Mouse (Mus musculus) liver, embryonic 16.5 days (tissue): ENCODE measurements around the gene Bmp8b. TPM values are rescaled to one million over a fixed set of nuclear protein-coding genes. Genes with fewer than 3 reads are reported as not detected.
A peak's percentile ranks its signal among the peaks of the same experiment; 100 is the strongest.

Experiments
- ATAC-seq: fragments of 200-750 bp; cut with Nextera tagmentation; 2 replicates; pipeline ENCODE4 v1.8.0; 2017; ENCODE audit warnings: low read depth, mild to moderate bottlenecking, moderate number of reproducible peaks, moderate library complexity
- H3K27ac ChIP-seq: fragments of 300-500 bp; sonication (generic); 2 replicates; pipeline ENCODE4 v1.5.1; 2014; ENCODE audit warnings: mild to moderate bottlenecking, low read length
- H3K27me3 ChIP-seq: fragments of 300-500 bp; sonication (generic); 2 replicates; pipeline ENCODE4 v1.6.1; 2014; ENCODE audit warnings: low read depth, low read length, mixed read lengths; ENCODE audit not compliant: control insufficient read depth, insufficient read depth
- H3K36me3 ChIP-seq: fragments of 300-500 bp; sonication (generic); 2 replicates; pipeline ENCODE4 v1.6.1; 2014; ENCODE audit warnings: mild to moderate bottlenecking; ENCODE audit not compliant: control insufficient read depth, insufficient read depth
- H3K4me1 ChIP-seq: fragments of 300-500 bp; sonication (generic); 2 replicates; pipeline ENCODE4 v1.6.1; 2014; ENCODE audit warnings: low read depth, low read length, mixed read lengths; ENCODE audit not compliant: control insufficient read depth
- H3K4me2 ChIP-seq: fragments of 300-500 bp; sonication (generic); 2 replicates; pipeline ENCODE4 v1.6.1; 2014; ENCODE audit warnings: low read depth, low read length, mixed read lengths
- H3K4me3 ChIP-seq: fragments of 300-500 bp; sonication (generic); 2 replicates; pipeline ENCODE4 v1.5.1; 2014; ENCODE audit warnings: low read depth, mild to moderate bottlenecking, low read length
- H3K9ac ChIP-seq: fragments of 300-500 bp; sonication (generic); 2 replicates; pipeline ENCODE4 v1.6.1; 2014; ENCODE audit warnings: low read depth, low read length
- H3K9me3 ChIP-seq: fragments of 300-500 bp; sonication (generic); replicated peaks from 2 replicates; pipeline ENCODE4 v1.6.1; 2016; ENCODE audit warnings: low read length; ENCODE audit not compliant: control insufficient read depth
- WGBS: fragments of 180-500 bp; shearing (Covaris S2); extraction: QIAGEN DNeasy Blood & Tissue Kit; methylation state at CpG from one replicate; pipeline ENCODE4 v1.1.7; 2014; ENCODE audit not compliant: insufficient replicate concordance; 5-methylcytosine and 5-hydroxymethylcytosine counted together
- polyA plus RNA-seq: library from polyadenylated mRNA; unstranded; fragments of >200 nt; fragmentation: Nextera tagmentation; extraction: Ambion mirVana; gene quantifications from 2 replicates; pipeline ENCODE4 v1.2.1, GENCODE M21; 2015

Bmp8b gene
- polyA plus RNA-seq, 1 experiment from 2014 or later: 0.28 TPM

DNA sequence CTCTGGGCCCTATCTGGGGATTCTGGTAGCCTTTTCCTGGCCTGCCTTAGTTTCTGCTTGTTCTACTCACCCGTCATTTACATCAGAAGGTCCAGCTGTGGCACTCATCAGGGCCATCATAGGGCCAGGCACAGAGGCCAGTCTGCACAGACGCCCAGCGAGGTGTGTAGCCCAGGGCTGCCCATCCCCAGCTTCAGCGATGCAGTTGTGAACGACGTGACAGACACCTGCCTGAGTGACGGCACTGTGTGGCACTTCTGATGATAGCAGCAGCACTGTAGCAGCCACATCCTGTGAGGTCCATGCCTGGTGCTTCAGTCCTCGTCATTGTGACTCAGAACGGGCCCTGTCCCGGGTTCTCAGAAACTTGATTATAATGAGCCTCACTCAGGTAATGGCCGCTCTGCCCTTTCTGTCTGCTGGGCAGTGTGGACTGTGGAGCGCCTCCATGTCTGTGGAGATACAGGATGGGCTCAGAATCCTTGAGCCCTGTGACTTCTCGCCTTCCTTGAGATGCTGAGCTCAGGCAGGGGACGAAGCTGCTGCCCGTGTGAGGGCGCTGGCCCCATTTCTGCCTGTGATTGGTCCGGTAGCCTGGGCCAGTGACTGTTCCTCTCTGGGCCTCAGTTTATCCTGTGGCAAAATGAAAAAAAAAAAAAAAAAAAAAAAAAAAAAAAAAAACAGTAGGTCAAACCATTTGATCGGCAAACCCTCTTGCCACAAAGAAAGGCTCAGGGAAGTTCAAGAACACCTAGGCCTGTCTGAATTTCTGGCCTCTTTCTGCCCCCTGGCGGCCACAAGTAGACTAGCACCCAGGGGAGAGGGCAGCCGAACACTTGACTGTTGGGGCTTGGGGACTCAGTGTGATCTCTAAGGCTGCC is 22.4 kb upstream of the Bmp8b start:
- Histone ChIP-seq H3K27me3 (no peaks in the 10 kb centered on the region), H3K4me1 (no peaks in the 10 kb centered on the region), H3K36me3 (no peaks in the 10 kb centered on the region), H3K9ac (no peak overlapping the region), H3K4me3 (no peak overlapping the region), H3K27ac (no peak overlapping the region), H3K4me2 (no peak overlapping the region), H3K9me3 (no peaks in the 10 kb centered on the region)
- WGBS: 67% methylated on average over 20 of the region's 20 CpGs
- no peak for ATAC-seq

GRCm38 (mm10) chr4:123083323-123083902 is 21.6 kb upstream of the Bmp8b start:
- no peak overlapping the region for H3K27ac ChIP-seq
- 51% methylated on average over 13 of the region's 13 CpGs for whole genome bisulfite sequencing
- no peaks in the 10 kb centered on the region for H3K9me3 ChIP-seq
- H3K4me3 ChIP-seq: no peak overlapping the region
- no peak overlapping the region for H3K4me2 ChIP-seq
- no peaks in the 10 kb centered on the region for H3K4me1 ChIP-seq
- no peaks in the 10 kb centered on the region for H3K27me3 ChIP-seq
- ATAC-seq: no peak
- no peak overlapping the region for H3K9ac ChIP-seq
- H3K36me3 ChIP-seq: no peaks in the 10 kb centered on the region

GRCm38 (mm10) chr4:123085290-123085689 is 19.7 kb upstream of the Bmp8b start:
- 67% methylated on average over 2 of the region's 2 CpGs for WGBS
- H3K36me3 ChIP-seq: no peaks in the 10 kb centered on the region
- no peak overlapping the region for H3K27ac ChIP-seq
- no peaks in the 10 kb centered on the region for H3K27me3 ChIP-seq
- no peak overlapping the region for H3K4me3 ChIP-seq
- H3K4me1 ChIP-seq: no peaks in the 10 kb centered on the region
- H3K9me3 ChIP-seq: no peaks in the 10 kb centered on the region
- ATAC-seq: no peak
- H3K9ac ChIP-seq: no peak overlapping the region
- H3K4me2 ChIP-seq: no peak overlapping the region

DNA sequence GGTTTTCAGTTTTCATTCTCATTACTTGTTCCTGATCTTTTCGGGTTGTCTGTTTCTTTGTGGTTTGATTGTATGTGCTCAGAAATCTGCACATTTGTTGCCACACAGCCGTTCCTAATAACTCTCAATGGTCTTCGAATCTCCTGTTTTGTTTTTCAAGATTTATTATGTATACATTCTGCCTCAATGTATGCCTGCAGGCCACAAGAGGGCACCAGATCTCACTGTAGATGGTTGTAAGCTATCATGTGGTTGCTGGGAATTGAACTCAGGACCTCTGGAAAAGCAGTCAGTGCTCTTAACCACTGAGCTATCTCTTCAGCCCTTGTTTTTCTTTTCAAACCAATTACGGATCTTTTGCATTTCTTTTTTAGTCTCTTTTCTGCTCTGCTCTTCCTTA is 18.6 kb upstream of the Bmp8b start:
- Histone ChIP-seq H3K4me2 (no peak overlapping the region), H3K9me3 (no peaks in the 10 kb centered on the region)
- WGBS: 62% methylated on average over 4 of the region's 4 CpGs

GRCm38 (mm10) chr4:123092621-123093020 is 12.3 kb upstream of the Bmp8b start:
- 54% methylated on average over 5 of the region's 5 CpGs for WGBS
- no peaks in the 10 kb centered on the region for H3K9me3 ChIP-seq
- H3K27me3 ChIP-seq: no peaks in the 10 kb centered on the region
- H3K36me3 ChIP-seq: no peaks in the 10 kb centered on the region
- H3K4me3 ChIP-seq: no peak overlapping the region
- H3K27ac ChIP-seq: no peak overlapping the region
- ATAC-seq: no peak
- no peak overlapping the region for H3K9ac ChIP-seq
- no peaks in the 10 kb centered on the region for H3K4me1 ChIP-seq
- no peak overlapping the region for H3K4me2 ChIP-seq

More for the DNA sequence above, 18.6 kb upstream of the Bmp8b start:
- H3K9ac ChIP-seq: no peak overlapping the region
- H3K4me3 ChIP-seq: no peak overlapping the region
- no peak for ATAC-seq
- no peaks in the 10 kb centered on the region for H3K4me1 ChIP-seq
- H3K36me3 ChIP-seq: no peaks in the 10 kb centered on the region
- no peak overlapping the region for H3K27ac ChIP-seq
- no peaks in the 10 kb centered on the region for H3K27me3 ChIP-seq

DNA sequence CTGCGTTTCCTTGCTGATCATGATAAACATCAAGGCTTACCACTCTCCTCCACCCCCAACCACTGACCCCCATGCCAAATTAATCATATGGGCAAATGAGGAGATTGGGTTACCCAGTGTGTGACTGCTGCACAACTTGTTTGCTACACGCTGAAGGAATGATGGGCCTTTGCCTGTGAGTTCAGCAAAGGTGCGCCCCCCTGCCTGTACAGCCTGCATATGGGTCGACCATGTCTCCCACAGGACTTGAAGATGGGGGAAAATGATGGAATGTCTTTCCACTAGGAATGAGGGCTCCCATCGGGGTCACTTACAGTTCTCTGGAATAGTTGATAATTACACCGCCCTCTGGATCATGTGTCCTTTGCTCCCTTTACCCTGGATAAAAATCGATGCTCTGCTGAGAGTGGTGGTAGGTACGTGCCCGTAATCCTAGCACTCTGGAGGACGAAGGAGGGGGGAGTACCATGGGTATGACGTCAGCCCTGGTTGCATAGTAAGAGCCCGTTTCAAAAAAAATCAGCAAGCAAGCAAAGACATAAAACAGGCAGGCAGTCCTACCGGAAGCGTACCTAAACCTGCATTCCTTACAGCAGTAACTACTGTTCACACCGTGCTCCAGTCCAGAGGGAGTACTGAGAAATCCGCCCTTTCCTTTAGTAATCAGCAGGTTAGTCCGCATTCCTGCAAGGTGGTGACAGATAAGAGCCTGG is 11.7 kb upstream of the Bmp8b start:
- H3K9ac ChIP-seq: no peak overlapping the region; the same call in 1 of the 2 replicates
- H3K27ac ChIP-seq: 0 out of 2 replicates have a peak overlapping the region, but pooled peaks have one; percentile 33
- peak; percentile 90 for ATAC-seq
- H3K36me3 ChIP-seq: no peaks in the 10 kb centered on the region
- H3K27me3 ChIP-seq: no peaks in the 10 kb centered on the region
- 39% methylated on average over 17 of the region's 17 CpGs for WGBS
- H3K9me3 ChIP-seq: no peaks in the 10 kb centered on the region
- H3K4me3 ChIP-seq: no peak overlapping the region
- H3K4me1 ChIP-seq: no peaks in the 10 kb centered on the region
- peak overlapping the region; percentile 24; the same call in 1 of the 2 replicates for H3K4me2 ChIP-seq

GRCm38 (mm10) chr4:123093869-123094268 is 11.1 kb upstream of the Bmp8b start:
- Histone ChIP-seq H3K36me3 (no peaks in the 10 kb centered on the region), H3K27me3 (no peaks in the 10 kb centered on the region), H3K4me3 (no peak overlapping the region), H3K27ac (no peak overlapping the region), H3K4me2 (peak overlapping the region; percentile 24), H3K4me1 (no peaks in the 10 kb centered on the region), H3K9me3 (no peaks in the 10 kb centered on the region), H3K9ac (no peak overlapping the region; the same call in 1 of the 2 replicates)
- WGBS: 43% methylated on average over 8 of the region's 9 CpGs
- ATAC-seq: 0 out of 2 replicates have a peak, but pooled peaks have one; percentile 36

DNA sequence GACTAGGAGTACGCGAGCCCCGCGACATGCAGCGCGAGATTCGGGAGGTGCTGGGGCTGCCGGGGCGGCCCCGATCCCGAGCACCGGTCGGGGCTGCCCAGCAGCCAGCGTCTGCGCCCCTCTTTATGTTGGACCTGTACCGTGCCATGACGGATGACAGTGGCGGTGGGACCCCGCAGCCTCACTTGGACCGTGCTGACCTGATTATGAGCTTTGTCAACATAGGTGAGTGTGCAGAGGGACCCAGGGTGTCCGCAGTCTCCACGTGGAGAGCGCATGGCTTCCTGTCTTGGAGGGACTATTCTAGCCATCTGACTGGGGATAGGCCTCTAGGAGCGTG is 456 bp downstream of the Bmp8b start:
- no peak overlapping the region for H3K27ac ChIP-seq
- no peaks in the 10 kb centered on the region for H3K36me3 ChIP-seq
- H3K4me1 ChIP-seq: no peaks in the 10 kb centered on the region; the same call in 1 of the 2 replicates
- no peak overlapping the region for H3K9ac ChIP-seq
- H3K27me3 ChIP-seq: peaks cover 24% of the 10 kb centered on the region
- peak overlapping the region; percentile 43; the same call in 1 of the 2 replicates for H3K4me2 ChIP-seq
- ATAC-seq: peak; percentile 16; the same call in 1 of the 2 replicates
- 24% methylated on average over 24 of the region's 24 CpGs for WGBS
- no peak overlapping the region for H3K4me3 ChIP-seq
- no peaks in the 10 kb centered on the region for H3K9me3 ChIP-seq
